Mouse (Mus musculus) lung, embryonic 15.5 days (tissue): ENCODE measurements around the gene Trpm8. TPM values are rescaled to one million over a fixed set of nuclear protein-coding genes. Genes with fewer than 3 reads are reported as not detected.
A peak's percentile ranks its signal among the peaks of the same experiment; 100 is the strongest.

Experiments
- ATAC-seq: fragments of 200-750 bp; cut with Nextera tagmentation; 2 replicates; pipeline ENCODE4 v1.8.0; 2017; ENCODE audit warnings: moderate number of reproducible peaks, borderline replicate concordance; ENCODE audit not compliant: low FRiP score, low TSS enrichment; ENCODE audit errors: extremely low read depth
- H3K27ac ChIP-seq: fragments of 300-500 bp; sonication (generic); 2 replicates; pipeline ENCODE4 v1.5.1; 2015; ENCODE audit warnings: moderate library complexity, mild to moderate bottlenecking, inconsistent platforms
- H3K27me3 ChIP-seq: fragments of 300-500 bp; sonication (generic); 2 replicates; pipeline ENCODE4 v1.6.1; 2015; ENCODE audit warnings: inconsistent platforms
- H3K36me3 ChIP-seq: fragments of 300-500 bp; sonication (generic); 2 replicates; pipeline ENCODE4 v1.6.1; 2015; ENCODE audit warnings: inconsistent platforms
- H3K4me1 ChIP-seq: fragments of 300-500 bp; sonication (generic); 2 replicates; pipeline ENCODE4 v1.6.1; 2015; ENCODE audit warnings: inconsistent platforms
- H3K4me2 ChIP-seq: fragments of 300-500 bp; sonication (generic); 2 replicates; pipeline ENCODE4 v1.6.1; 2015; ENCODE audit warnings: inconsistent platforms, mild to moderate bottlenecking, moderate library complexity
- H3K4me3 ChIP-seq: fragments of 300-500 bp; sonication (generic); 2 replicates; pipeline ENCODE4 v1.5.1; 2015; ENCODE audit warnings: mild to moderate bottlenecking, inconsistent platforms
- H3K9ac ChIP-seq: fragments of 300-500 bp; sonication (generic); 2 replicates; pipeline ENCODE4 v1.6.1; 2015; ENCODE audit warnings: inconsistent platforms
- H3K9me3 ChIP-seq: fragments of 300-500 bp; sonication (generic); 2 replicates; pipeline ENCODE4 v1.6.1; 2016; ENCODE audit warnings: inconsistent platforms
- whole genome bisulfite sequencing: fragments of 180-500 bp; shearing (Covaris S2); methylation state at CpG from one replicate; pipeline ENCODE4 v1.1.7; 2015; 5-methylcytosine and 5-hydroxymethylcytosine counted together
- polyA plus RNA-seq: library from polyadenylated mRNA; unstranded; fragments of >200 nt; fragmentation: Nextera tagmentation; extraction: Ambion mirVana; gene quantifications from 2 replicates; pipeline ENCODE4 v1.2.1, GENCODE M21; 2015

The Trpm8 gene
- polyA plus RNA-seq, 1 experiment from 2014 or later: 0.10 TPM

DNA sequence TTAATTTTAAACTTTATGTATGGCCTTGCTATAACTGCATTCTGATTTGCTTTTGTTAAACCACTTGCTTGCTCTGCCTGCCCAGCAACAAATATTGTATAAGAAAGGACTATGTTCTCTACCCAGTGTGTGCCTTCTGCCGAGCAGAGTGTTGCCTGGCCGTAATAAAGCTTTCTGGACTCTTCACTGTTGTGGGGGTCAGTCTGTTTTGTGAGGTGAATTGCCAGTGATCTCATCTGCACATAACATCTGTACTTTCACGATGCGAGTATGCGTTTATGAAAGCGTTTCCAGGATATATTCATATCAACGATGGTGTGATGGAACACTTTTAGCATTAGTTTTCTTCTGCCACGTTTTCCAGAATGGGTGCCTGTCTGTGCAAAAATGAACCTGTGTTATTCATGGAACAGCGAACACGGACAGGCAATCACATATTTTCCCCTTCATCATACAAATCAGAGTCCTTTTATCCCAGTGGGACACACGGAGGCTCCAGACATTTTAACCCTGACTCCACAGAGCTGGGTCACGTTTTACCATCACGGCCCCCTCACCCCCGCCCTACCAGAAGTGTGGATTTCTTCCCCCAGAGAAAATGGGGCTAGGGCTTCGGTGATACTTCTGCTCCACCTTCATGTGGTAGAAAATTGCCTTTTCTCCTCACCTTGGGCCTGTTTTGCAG lies 2.7 kb downstream of the Trpm8 start:
- Histone ChIP-seq H3K9me3 (peaks cover 12% of the 10 kb centered on the region; the same call in 1 of the 2 replicates), H3K9ac (no peak overlapping the region), H3K36me3 (peaks cover 8% of the 10 kb centered on the region), H3K4me3 (no peak overlapping the region), H3K4me2 (no peak overlapping the region), H3K27me3 (no peaks in the 10 kb centered on the region), H3K27ac (no peak overlapping the region), H3K4me1 (peaks cover 22% of the 10 kb centered on the region)
- no peak for ATAC-seq
- 67% methylated on average over 15 of the region's 15 CpGs for WGBS

- no peak overlapping the region for H3K9ac ChIP-seq
- H3K4me1 ChIP-seq: peaks cover 4% of the 10 kb centered on the region; the same call in 1 of the 2 replicates
- 57% methylated on average over 3 of the region's 3 CpGs for WGBS
- no peaks in the 10 kb centered on the region for H3K36me3 ChIP-seq
- no peaks in the 10 kb centered on the region for H3K27me3 ChIP-seq
- no peak overlapping the region for H3K4me3 ChIP-seq
- ATAC-seq: no peak
- no peak overlapping the region for H3K4me2 ChIP-seq
- peaks cover 12% of the 10 kb centered on the region; the same call in 1 of the 2 replicates for H3K9me3 ChIP-seq
- H3K27ac ChIP-seq: no peak overlapping the region
Observed at GRCm38 (mm10) chr1:88282301-88282700, 4.8 kb downstream of the Trpm8 start.

GRCm38 (mm10) chr1:88283376-88284227 lies 6.1 kb downstream of the Trpm8 start:
- ATAC-seq: no peak
- 77% methylated on average over 15 of the region's 15 CpGs for WGBS
- H3K4me2 ChIP-seq: no peak overlapping the region
- no peaks in the 10 kb centered on the region for H3K4me1 ChIP-seq
- no peak overlapping the region for H3K4me3 ChIP-seq
- peaks cover 12% of the 10 kb centered on the region; the same call in 1 of the 2 replicates for H3K9me3 ChIP-seq
- no peak overlapping the region for H3K27ac ChIP-seq
- no peaks in the 10 kb centered on the region for H3K36me3 ChIP-seq
- H3K27me3 ChIP-seq: no peaks in the 10 kb centered on the region
- no peak overlapping the region for H3K9ac ChIP-seq

DNA sequence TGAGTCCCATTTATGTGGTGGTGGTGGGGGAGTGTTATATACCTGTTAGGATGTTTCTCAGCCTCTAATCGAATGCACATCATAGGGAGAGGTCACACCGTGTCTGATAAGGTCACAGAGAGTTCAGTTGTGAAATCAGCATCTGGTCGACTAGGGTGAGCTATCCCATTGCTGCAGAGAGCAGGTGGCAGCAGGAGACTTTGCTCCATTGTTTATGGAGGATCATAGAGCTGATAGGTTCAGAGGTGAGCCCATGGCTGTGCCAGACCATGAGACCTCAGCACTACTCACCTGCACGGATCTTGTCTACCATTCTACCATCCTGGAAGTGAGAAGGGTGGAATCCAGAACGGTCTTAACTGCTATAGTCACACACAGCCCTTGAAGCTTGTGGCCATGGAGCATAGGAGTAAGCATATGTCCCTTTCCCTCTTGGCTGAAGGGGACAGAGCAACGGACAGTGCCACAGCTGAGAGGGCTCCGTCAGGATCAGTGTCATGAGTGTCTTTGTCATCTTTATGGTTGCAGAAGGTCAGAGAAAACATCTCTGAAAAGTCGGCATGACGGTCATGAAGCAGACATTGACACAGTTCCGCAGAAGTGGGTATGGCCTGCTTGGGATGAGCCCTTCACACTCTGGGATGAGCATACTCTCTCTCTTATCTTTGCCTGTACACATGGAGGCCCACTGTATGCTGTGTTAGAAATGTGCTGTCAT lies 6.9 kb downstream of the Trpm8 start:
- peaks cover 12% of the 10 kb centered on the region; the same call in 1 of the 2 replicates for H3K9me3 ChIP-seq
- H3K27ac ChIP-seq: no peak overlapping the region
- no peak overlapping the region for H3K9ac ChIP-seq
- no peaks in the 10 kb centered on the region for H3K27me3 ChIP-seq
- H3K36me3 ChIP-seq: no peaks in the 10 kb centered on the region
- no peaks in the 10 kb centered on the region for H3K4me1 ChIP-seq
- WGBS: 57% methylated on average over 10 of the region's 10 CpGs
- H3K4me2 ChIP-seq: no peak overlapping the region
- peak; percentile 24; the same call in 1 of the 2 replicates for ATAC-seq
- H3K4me3 ChIP-seq: no peak overlapping the region

DNA sequence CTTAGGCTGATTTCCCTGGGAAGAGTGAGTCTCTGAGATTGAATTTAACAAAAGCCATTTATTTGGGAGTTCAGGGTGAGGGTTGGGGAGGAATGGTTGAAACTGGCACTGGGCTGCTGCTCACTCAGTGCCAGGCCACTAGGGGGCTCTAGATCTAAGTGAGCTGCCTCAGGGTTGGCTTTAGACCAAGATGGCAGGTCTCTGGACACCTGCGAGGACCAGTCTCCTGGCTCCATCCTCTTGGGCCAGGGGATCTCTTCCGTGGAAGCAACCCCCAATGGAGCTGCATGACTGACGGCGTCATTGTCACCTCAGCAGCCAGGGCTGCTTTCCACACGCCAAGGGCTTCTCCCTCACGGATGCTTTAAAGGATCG lies 7.5 kb downstream of the Trpm8 start:
- Histone ChIP-seq H3K4me3 (no peak overlapping the region), H3K4me1 (no peaks in the 10 kb centered on the region), H3K27me3 (no peaks in the 10 kb centered on the region), H3K36me3 (no peaks in the 10 kb centered on the region), H3K4me2 (no peak overlapping the region), H3K9ac (no peak overlapping the region), H3K27ac (no peak overlapping the region), H3K9me3 (peaks cover 12% of the 10 kb centered on the region; the same call in 1 of the 2 replicates)
- ATAC-seq: peak; percentile 13; the same call in 1 of the 2 replicates
- 59% methylated on average over 7 of the region's 7 CpGs for WGBS

GRCm38 (mm10) chr1:88285652-88286051 lies 8.2 kb downstream of the Trpm8 start:
- WGBS: 63% methylated on average over 5 of the region's 5 CpGs
- no peak overlapping the region for H3K27ac ChIP-seq
- no peak overlapping the region for H3K4me3 ChIP-seq
- no peaks in the 10 kb centered on the region for H3K4me1 ChIP-seq
- no peaks in the 10 kb centered on the region for H3K27me3 ChIP-seq
- no peak overlapping the region for H3K4me2 ChIP-seq
- H3K9me3 ChIP-seq: peaks cover 19% of the 10 kb centered on the region; the same call in 1 of the 2 replicates
- no peak for ATAC-seq
- H3K9ac ChIP-seq: no peak overlapping the region
- H3K36me3 ChIP-seq: no peaks in the 10 kb centered on the region

- no peak overlapping the region for H3K9ac ChIP-seq
- no peaks in the 10 kb centered on the region for H3K36me3 ChIP-seq
- no peaks in the 10 kb centered on the region for H3K4me1 ChIP-seq
- ATAC-seq: no peak
- H3K27ac ChIP-seq: no peak overlapping the region
- H3K27me3 ChIP-seq: no peaks in the 10 kb centered on the region
- H3K4me2 ChIP-seq: no peak overlapping the region
- H3K4me3 ChIP-seq: no peak overlapping the region
- H3K9me3 ChIP-seq: peaks cover 19% of the 10 kb centered on the region; the same call in 1 of the 2 replicates
- WGBS: 78% methylated on average over 15 of the region's 15 CpGs
Observed at GRCm38 (mm10) chr1:88286136-88286845, 8.8 kb downstream of the Trpm8 start.

DNA sequence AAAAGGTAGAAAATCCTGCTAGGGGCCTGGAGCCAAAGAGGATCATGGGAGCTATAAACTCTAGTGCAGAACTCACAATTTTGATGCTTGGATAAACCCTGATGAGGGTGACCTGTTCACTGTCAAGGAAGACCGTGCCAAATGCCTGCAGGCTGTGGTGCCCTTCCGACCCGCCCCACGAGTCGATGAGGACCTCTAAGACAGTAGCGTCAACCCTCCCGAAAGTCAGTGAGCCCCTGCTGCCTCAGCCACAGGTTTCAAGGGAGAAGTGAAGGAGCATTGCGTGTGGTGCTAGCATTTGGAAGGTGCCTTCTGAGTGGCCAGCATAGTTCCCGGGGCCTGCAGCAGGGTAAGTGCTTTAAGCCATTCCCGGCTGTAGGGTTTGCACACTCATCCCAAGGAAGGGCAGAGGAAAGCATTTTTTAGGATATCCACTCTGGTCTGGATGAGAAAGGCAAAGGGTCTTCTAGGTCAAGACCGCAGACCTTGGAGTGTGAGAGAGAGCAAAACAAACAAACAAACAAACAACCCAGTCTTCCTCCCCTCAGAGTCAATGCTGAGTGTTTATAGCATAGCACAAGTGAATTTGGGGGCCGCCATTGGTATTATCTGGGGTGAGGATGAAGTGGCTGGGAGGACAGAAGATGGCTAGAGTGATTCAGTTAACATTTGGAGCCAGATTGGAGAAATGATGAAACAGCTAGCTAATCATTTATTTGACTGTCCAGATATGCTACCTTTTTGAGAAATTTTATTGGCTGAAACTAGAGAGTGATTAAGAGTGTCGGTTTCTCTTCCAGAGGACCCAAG lies 9.6 kb downstream of the Trpm8 start:
- no peak overlapping the region for H3K27ac ChIP-seq
- no peak overlapping the region for H3K4me2 ChIP-seq
- no peaks in the 10 kb centered on the region for H3K27me3 ChIP-seq
- H3K9ac ChIP-seq: no peak overlapping the region
- no peaks in the 10 kb centered on the region for H3K4me1 ChIP-seq
- no peaks in the 10 kb centered on the region for H3K36me3 ChIP-seq
- peaks cover 19% of the 10 kb centered on the region; the same call in 1 of the 2 replicates for H3K9me3 ChIP-seq
- ATAC-seq: no peak
- no peak overlapping the region for H3K4me3 ChIP-seq
- WGBS: 71% methylated on average over 13 of the region's 13 CpGs

DNA sequence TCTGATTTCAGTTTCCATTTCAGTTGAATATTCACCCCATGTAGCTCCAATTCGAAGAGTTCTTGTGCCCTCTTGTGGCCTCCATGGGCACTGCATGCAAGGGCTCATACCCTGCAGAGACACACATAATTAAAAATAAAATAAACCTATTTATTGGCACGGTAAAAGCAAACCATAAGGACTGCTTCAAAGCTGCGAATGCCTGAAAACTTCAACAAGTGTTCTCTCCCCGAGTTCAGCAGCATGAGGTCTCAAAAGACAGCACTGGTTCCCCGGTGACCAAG lies 10.2 kb downstream of the Trpm8 start:
- H3K36me3 ChIP-seq: no peaks in the 10 kb centered on the region
- no peak overlapping the region for H3K4me3 ChIP-seq
- H3K4me1 ChIP-seq: no peaks in the 10 kb centered on the region
- H3K4me2 ChIP-seq: no peak overlapping the region
- ATAC-seq: no peak
- peaks cover 19% of the 10 kb centered on the region; the same call in 1 of the 2 replicates for H3K9me3 ChIP-seq
- 32% methylated on average over 5 of the region's 5 CpGs for WGBS
- no peak overlapping the region for H3K9ac ChIP-seq
- no peaks in the 10 kb centered on the region for H3K27me3 ChIP-seq
- H3K27ac ChIP-seq: no peak overlapping the region

DNA sequence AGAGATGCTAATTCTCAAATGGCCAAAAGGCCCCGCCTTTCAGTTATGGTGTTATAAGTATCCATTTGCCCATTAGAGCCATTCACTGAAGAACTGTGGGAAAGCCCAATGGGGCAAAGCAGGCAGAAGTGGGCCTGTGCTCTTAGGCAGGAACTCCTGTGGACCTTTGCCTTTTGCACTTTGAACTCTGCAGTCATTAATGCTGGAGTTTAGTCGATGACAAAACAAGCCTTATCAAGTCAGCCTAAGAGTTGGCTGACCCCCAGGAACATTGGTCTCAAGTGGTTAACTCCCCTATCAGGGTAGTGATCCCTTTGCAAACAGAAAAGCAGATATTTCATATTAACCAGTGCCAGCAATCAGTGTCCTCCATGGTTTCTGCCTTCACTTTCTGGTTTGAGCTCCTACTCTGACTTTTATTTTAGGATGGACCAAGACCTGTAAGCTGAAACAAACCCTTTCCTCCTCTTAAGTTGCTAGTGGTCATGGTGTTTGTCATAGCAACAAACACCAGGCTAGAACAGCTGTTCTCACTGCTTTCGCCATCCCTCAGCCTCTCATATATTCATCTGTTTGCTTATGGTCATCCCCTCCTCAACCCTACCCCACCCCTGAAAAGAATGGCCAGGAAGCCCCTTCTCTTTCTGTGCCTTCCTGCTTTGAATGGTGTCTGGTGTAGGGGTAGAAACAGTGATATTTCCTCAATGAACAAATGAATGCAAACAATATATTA lies 10.8 kb downstream of the Trpm8 start:
- ATAC-seq: no peak
- H3K4me3 ChIP-seq: no peak overlapping the region
- 35% methylated on average over 3 of the region's 3 CpGs for WGBS

More for the DNA sequence above, 10.8 kb downstream of the Trpm8 start:
- Histone ChIP-seq H3K27ac (no peak overlapping the region), H3K36me3 (no peaks in the 10 kb centered on the region), H3K9me3 (peaks cover 19% of the 10 kb centered on the region; the same call in 1 of the 2 replicates), H3K4me2 (no peak overlapping the region), H3K4me1 (no peaks in the 10 kb centered on the region), H3K9ac (no peak overlapping the region), H3K27me3 (no peaks in the 10 kb centered on the region)
